In the genomic region with DNA sequence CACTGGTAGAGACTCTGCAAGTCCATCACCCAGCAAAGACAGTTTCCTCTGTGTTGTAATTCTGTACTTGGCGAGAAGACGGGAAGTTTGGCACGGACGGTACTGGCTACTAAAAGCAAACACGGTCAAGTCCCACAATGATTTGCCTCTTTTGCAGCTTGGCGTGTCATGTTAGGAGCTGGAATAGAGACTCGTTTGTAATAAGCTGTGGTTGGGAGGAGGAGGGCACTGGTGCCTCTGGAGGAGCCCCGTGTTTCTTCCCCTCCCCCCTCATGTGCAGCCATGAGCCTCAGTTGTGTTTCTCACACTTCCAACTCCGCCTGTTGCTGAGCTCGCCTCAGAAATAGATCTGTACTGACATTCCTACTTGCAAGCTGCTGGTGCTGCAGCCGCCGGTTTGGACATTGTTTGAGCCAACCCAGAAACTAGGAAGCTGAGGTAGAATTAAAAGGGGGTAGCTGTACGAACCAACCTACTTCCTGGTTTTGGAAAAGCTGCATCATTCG, we compare ENCODE assay signal across 9 mouse cellular contexts.
DNase-seq lines count a peak whose midpoint lies in the region; ATAC-seq lines count a peak whose summit lies in the region.
"Had no signal": no experiment of that assay in that cellular context is flagged by ENCODE, and none has a peak within 500 bp of the region (broad histone marks: within the 10 kb centered on the region; RNA-seq: fewer than 3 reads in every experiment).

No protein-coding gene starts in this region.

- no peaks in the 10 kb centered on the region for H3K9me3 ChIP-seq in heart, embryonic 12.5 days (replicated peaks)
- no peaks in the 10 kb centered on the region for H3K9me3 ChIP-seq in hindbrain, embryonic 16.5 days (ENCODE audit: control insufficient read depth, low read length)
- H3K9me3 ChIP-seq in hindbrain, embryonic 10.5 days = no peaks in the 10 kb centered on the region
- H3K9me3 ChIP-seq: midbrain, embryonic 12.5 days had no signal

- no peak overlapping the region for H3K27ac ChIP-seq in heart, embryonic 12.5 days (ENCODE audit: poor library complexity, severe bottlenecking)
- H3K27ac ChIP-seq in hindbrain, embryonic 16.5 days (ENCODE audit: low read depth, low read length) = no peak overlapping the region
- no peak overlapping the region for H3K27ac ChIP-seq in hindbrain, embryonic 10.5 days
- H3K27ac ChIP-seq: midbrain, embryonic 12.5 days had no signal

- H3K4me1 ChIP-seq in heart, embryonic 12.5 days (replicated peaks) = peaks cover 13% of the 10 kb centered on the region
- H3K4me1 ChIP-seq in hindbrain, embryonic 16.5 days (ENCODE audit: control insufficient read depth, insufficient read depth, low read depth, low read length) = no peaks in the 10 kb centered on the region
- H3K4me1 ChIP-seq in hindbrain, embryonic 10.5 days (replicated peaks) = no peaks in the 10 kb centered on the region
- H3K4me1 ChIP-seq: midbrain, embryonic 12.5 days had no signal

- no peaks in the 10 kb centered on the region for H3K36me3 ChIP-seq in heart, embryonic 12.5 days
- H3K36me3 ChIP-seq in hindbrain, embryonic 16.5 days (ENCODE audit: control insufficient read depth, insufficient read depth, low read length) = no peaks in the 10 kb centered on the region
- no peaks in the 10 kb centered on the region for H3K36me3 ChIP-seq in hindbrain, embryonic 10.5 days
- H3K36me3 ChIP-seq: midbrain, embryonic 12.5 days had no signal

- 65% methylated on average over 14 of the region's 14 CpGs for WGBS in heart, embryonic 12.5 days
- 77% methylated on average over 14 of the region's 14 CpGs for WGBS in hindbrain, embryonic 16.5 days
- 88% methylated on average over 14 of the region's 14 CpGs for WGBS in hindbrain, embryonic 10.5 days

- no peak overlapping the region for H3K4me3 ChIP-seq in heart, embryonic 12.5 days
- H3K4me3 ChIP-seq in hindbrain, embryonic 16.5 days (ENCODE audit: low read length) = no peak overlapping the region
- H3K4me3 ChIP-seq in hindbrain, embryonic 10.5 days = no peak overlapping the region
- H3K4me3 ChIP-seq: midbrain, embryonic 12.5 days had no signal

- no peaks in the 10 kb centered on the region for H3K27me3 ChIP-seq in heart, embryonic 12.5 days (replicated peaks)
- no peaks in the 10 kb centered on the region for H3K27me3 ChIP-seq in hindbrain, embryonic 16.5 days (replicated peaks; ENCODE audit: control insufficient read depth, insufficient read depth, low read length)
- no peaks in the 10 kb centered on the region for H3K27me3 ChIP-seq in hindbrain, embryonic 10.5 days (ENCODE audit: insufficient read depth, poor library complexity, severe bottlenecking)
- H3K27me3 ChIP-seq: midbrain, embryonic 12.5 days had no signal

- no peak overlapping the region for H3K9ac ChIP-seq in heart, embryonic 12.5 days
- no peak overlapping the region for H3K9ac ChIP-seq in hindbrain, embryonic 16.5 days (ENCODE audit: low read depth, low read length)
- H3K9ac ChIP-seq: midbrain, embryonic 12.5 days had no signal

- DNase-seq in heart, adult 11 months = peak; percentile 95
- DNase-seq in brain, embryonic 18.5 days (ENCODE audit: low read depth, low spot score) = peak; percentile 8
- peak; percentile 38 for DNase-seq in gastrocnemius, postnatal 25 days
- peak; percentile 45 for DNase-seq in left cerebral cortex, adult 11 months (ENCODE audit: low spot score)
- DNase-seq in lung, postnatal 4 days = peak; percentile 32 to 56
- DNase-seq in hindbrain, embryonic 10.5 days (ENCODE audit: low spot score) = no peak

- no peak overlapping the region for H3K4me2 ChIP-seq in heart, embryonic 12.5 days
- no peak overlapping the region for H3K4me2 ChIP-seq in hindbrain, embryonic 16.5 days (ENCODE audit: low read length)
- H3K4me2 ChIP-seq: midbrain, embryonic 12.5 days had no signal

- ATAC-seq in heart, embryonic 12.5 days (ENCODE audit: insufficient number of reproducible peaks, low FRiP score) = no peak
- no peak for ATAC-seq in hindbrain, embryonic 16.5 days
